Mouse (Mus musculus): Measurements from ENCODE around the gene Krt80. TPM values are rescaled to one million over a fixed set of nuclear protein-coding genes. Genes with fewer than 3 reads are reported as not detected.
A peak's percentile ranks its signal among the peaks of the same experiment; 100 is the strongest.

Krt80 gene
- 0.06 and 0.13 TPM in 2 replicates for polyA plus RNA-seq (2015; fragmentation: Nextera tagmentation; extraction: Ambion mirVana)

- ATAC-seq (ENCODE audit: low FRiP score, low read depth): 0 out of 2 replicates have a peak, but pooled peaks have one; percentile 39
These were observed at the start of gene Krt80 for GRCm38 (mm10) chr15:101370101-101370911. TSS of gene Krt80 (minus strand) at chr15:101370162.

GRCm38 (mm10) chr15:101418950-101419349 lies 49.0 kb upstream of the Krt80 start:
- WGBS: 78% methylated on average over 4 of the region's 4 CpGs
- Histone ChIP-seq H3K27ac (replicated peaks) (no peak overlapping the region), H3K36me3 (no peaks in the 10 kb centered on the region), H3K9me3 (no peaks in the 10 kb centered on the region), H3K27me3 (no peaks in the 10 kb centered on the region), H3K9ac (no peak overlapping the region), H3K4me1 (replicated peaks) (0 out of 2 replicates have a peak, but pooled peaks cover 3% of the 10 kb centered on the region), H3K4me3 (no peak overlapping the region), H3K4me2 (no peak overlapping the region)
- no peak for ATAC-seq (ENCODE audit: low FRiP score, low read depth)

More at GRCm38 (mm10) chr15:101370101-101370911, at the start of gene Krt80:
- Histone ChIP-seq H3K27me3 (no peaks in the 10 kb centered on the region), H3K9me3 (no peaks in the 10 kb centered on the region), H3K4me2 (no peak within 1 kb of the TSS), H3K27ac (replicated peaks) (no peak within 1 kb of the TSS), H3K36me3 (no peaks in the 10 kb centered on the region), H3K4me3 (no peak within 1 kb of the TSS), H3K4me1 (replicated peaks) (peaks cover 9% of the 10 kb centered on the region; the same call in 1 of the 2 replicates), H3K9ac (no peak within 1 kb of the TSS)
- 54% methylated on average over 22 of the region's 22 CpGs for WGBS

GRCm38 (mm10) chr15:101414807-101415565 lies 45.0 kb upstream of the Krt80 start:
- H3K4me3 ChIP-seq: no peak overlapping the region
- peaks cover 12% of the 10 kb centered on the region for H3K27me3 ChIP-seq
- 0 out of 2 replicates have a peak, but pooled peaks cover 3% of the 10 kb centered on the region for H3K4me1 ChIP-seq (replicated peaks)
- no peak overlapping the region for H3K4me2 ChIP-seq
- no peak overlapping the region for H3K27ac ChIP-seq (replicated peaks)
- no peak overlapping the region for H3K9ac ChIP-seq
- H3K36me3 ChIP-seq: no peaks in the 10 kb centered on the region
- H3K9me3 ChIP-seq: no peaks in the 10 kb centered on the region
- 49% methylated on average over 11 of the region's 11 CpGs for WGBS
- no peak for ATAC-seq (ENCODE audit: low FRiP score, low read depth)

- Histone ChIP-seq H3K9ac (no peak overlapping the region), H3K36me3 (no peaks in the 10 kb centered on the region), H3K27ac (replicated peaks) (no peak overlapping the region), H3K4me1 (replicated peaks) (0 out of 2 replicates have a peak, but pooled peaks cover 3% of the 10 kb centered on the region), H3K9me3 (no peaks in the 10 kb centered on the region), H3K4me2 (no peak overlapping the region), H3K4me3 (no peak overlapping the region), H3K27me3 (peaks cover 12% of the 10 kb centered on the region)
- WGBS: 61% methylated on average over 7 of the region's 7 CpGs
- no peak for ATAC-seq (ENCODE audit: low FRiP score, low read depth)
These were observed 44.1 kb upstream of the Krt80 start for GRCm38 (mm10) chr15:101413916-101414635.

GRCm38 (mm10) chr15:101412188-101412587 lies 42.2 kb upstream of the Krt80 start:
- H3K4me2 ChIP-seq: no peak overlapping the region
- peaks cover 12% of the 10 kb centered on the region for H3K27me3 ChIP-seq
- H3K4me3 ChIP-seq: no peak overlapping the region
- 25% methylated on average over 30 of the region's 31 CpGs for whole genome bisulfite sequencing
- no peak for ATAC-seq (ENCODE audit: low FRiP score, low read depth)
- H3K9ac ChIP-seq: no peak overlapping the region
- H3K27ac ChIP-seq (replicated peaks): no peak overlapping the region
- no peaks in the 10 kb centered on the region for H3K9me3 ChIP-seq
- H3K36me3 ChIP-seq: no peaks in the 10 kb centered on the region
- H3K4me1 ChIP-seq (replicated peaks): 0 out of 2 replicates have a peak, but pooled peaks cover 3% of the 10 kb centered on the region

GRCm38 (mm10) chr15:101410775-101411174 lies 40.8 kb upstream of the Krt80 start, which contains the start of gene Krt7:
TSS of gene Krt7 (plus strand) at chr15:101411043.
- 66% methylated on average over 2 of the region's 2 CpGs for WGBS
- H3K4me1 ChIP-seq (replicated peaks): 0 out of 2 replicates have a peak, but pooled peaks cover 3% of the 10 kb centered on the region
- no peak within 1 kb of the TSS for H3K27ac ChIP-seq (replicated peaks)
- H3K4me2 ChIP-seq: no peak within 1 kb of the TSS
- no peaks in the 10 kb centered on the region for H3K36me3 ChIP-seq
- H3K4me3 ChIP-seq: no peak within 1 kb of the TSS
- no peak for ATAC-seq (ENCODE audit: low FRiP score, low read depth)
- no peaks in the 10 kb centered on the region for H3K9me3 ChIP-seq
- H3K9ac ChIP-seq: no peak within 1 kb of the TSS
- H3K27me3 ChIP-seq: peaks cover 12% of the 10 kb centered on the region

- no peak for ATAC-seq (ENCODE audit: low FRiP score, low read depth)
- WGBS: 85% methylated on average over 8 of the region's 8 CpGs
- no peaks in the 10 kb centered on the region for H3K9me3 ChIP-seq
- no peaks in the 10 kb centered on the region for H3K27me3 ChIP-seq
- no peak overlapping the region for H3K4me3 ChIP-seq
- no peak overlapping the region for H3K4me2 ChIP-seq
- H3K36me3 ChIP-seq: no peaks in the 10 kb centered on the region
- no peak overlapping the region for H3K9ac ChIP-seq
- H3K4me1 ChIP-seq (replicated peaks): no peaks in the 10 kb centered on the region
- H3K27ac ChIP-seq (replicated peaks): no peak overlapping the region
These were observed 28.3 kb upstream of the Krt80 start for GRCm38 (mm10) chr15:101398269-101398668.

- Histone ChIP-seq H3K4me1 (replicated peaks) (no peaks in the 10 kb centered on the region), H3K9me3 (no peaks in the 10 kb centered on the region), H3K9ac (no peak overlapping the region), H3K4me3 (no peak overlapping the region), H3K4me2 (no peak overlapping the region), H3K27ac (replicated peaks) (no peak overlapping the region), H3K27me3 (no peaks in the 10 kb centered on the region), H3K36me3 (no peaks in the 10 kb centered on the region)
- WGBS: 91% methylated on average over 2 of the region's 2 CpGs
- no peak for ATAC-seq (ENCODE audit: low FRiP score, low read depth)
These were observed 27.7 kb upstream of the Krt80 start for GRCm38 (mm10) chr15:101397683-101398082.

- no peak overlapping the region for H3K9ac ChIP-seq
- 85% methylated on average over 3 of the region's 3 CpGs for WGBS
- no peaks in the 10 kb centered on the region for H3K4me1 ChIP-seq (replicated peaks)
- H3K27me3 ChIP-seq: no peaks in the 10 kb centered on the region
- H3K4me3 ChIP-seq: no peak overlapping the region
- no peaks in the 10 kb centered on the region for H3K9me3 ChIP-seq
- H3K36me3 ChIP-seq: no peaks in the 10 kb centered on the region
- ATAC-seq (ENCODE audit: low FRiP score, low read depth): no peak
- H3K27ac ChIP-seq (replicated peaks): no peak overlapping the region
- H3K4me2 ChIP-seq: no peak overlapping the region
These were observed 27.0 kb upstream of the Krt80 start for GRCm38 (mm10) chr15:101396921-101397320.

- Histone ChIP-seq H3K27ac (replicated peaks) (no peak overlapping the region), H3K4me2 (no peak overlapping the region), H3K9ac (no peak overlapping the region), H3K4me1 (replicated peaks) (no peaks in the 10 kb centered on the region), H3K36me3 (no peaks in the 10 kb centered on the region), H3K27me3 (no peaks in the 10 kb centered on the region), H3K9me3 (no peaks in the 10 kb centered on the region), H3K4me3 (no peak overlapping the region)
- WGBS: 69% methylated on average over 7 of the region's 7 CpGs
- no peak for ATAC-seq (ENCODE audit: low FRiP score, low read depth)
These were observed 26.5 kb upstream of the Krt80 start for GRCm38 (mm10) chr15:101396466-101396865.

- Histone ChIP-seq H3K9ac (no peak overlapping the region), H3K36me3 (no peaks in the 10 kb centered on the region), H3K4me3 (no peak overlapping the region), H3K9me3 (no peaks in the 10 kb centered on the region), H3K27me3 (no peaks in the 10 kb centered on the region), H3K4me1 (replicated peaks) (no peaks in the 10 kb centered on the region), H3K27ac (replicated peaks) (no peak overlapping the region), H3K4me2 (no peak overlapping the region)
- 67% methylated on average over 7 of the region's 7 CpGs for WGBS
- ATAC-seq (ENCODE audit: low FRiP score, low read depth): no peak
These were observed 24.9 kb upstream of the Krt80 start for GRCm38 (mm10) chr15:101394908-101395307.

All from hindbrain, embryonic 15.5 days (tissue).